Mouse (Mus musculus): ENCODE data around the gene Stard10. TPM values are rescaled to one million over a fixed set of nuclear protein-coding genes. Genes with fewer than 3 reads are reported as not detected.

Gene Stard10
- polyA plus RNA-seq, 1 experiment from 2014 or later = 79.5 TPM

GRCm38 (mm10) chr7:101360406-101360805 is 43.5 kb downstream of the Stard10 start:
- H3K9me3 ChIP-seq (replicated peaks) = no peaks in the 10 kb centered on the region
- no peaks in the 10 kb centered on the region for H3K27me3 ChIP-seq (replicated peaks)
- ATAC-seq = no peak
- peaks cover 54% of the 10 kb centered on the region for H3K4me1 ChIP-seq
- no peaks in the 10 kb centered on the region for H3K36me3 ChIP-seq
- WGBS (ENCODE audit: insufficient replicate concordance) = 42% methylated on average over 3 of the region's 3 CpGs
- H3K9ac ChIP-seq = no peak overlapping the region
- H3K27ac ChIP-seq = no peak overlapping the region
- no peak overlapping the region for H3K4me3 ChIP-seq
- no peak overlapping the region for H3K4me2 ChIP-seq

- no peak overlapping the region for H3K4me3 ChIP-seq
- peaks cover 50% of the 10 kb centered on the region for H3K4me1 ChIP-seq
- no peak overlapping the region; the same call in 1 of the 2 replicates for H3K27ac ChIP-seq
- 44% methylated on average over 4 of the region's 4 CpGs for WGBS (ENCODE audit: insufficient replicate concordance)
- H3K36me3 ChIP-seq = no peaks in the 10 kb centered on the region
- H3K4me2 ChIP-seq = no peak overlapping the region
- no peaks in the 10 kb centered on the region for H3K9me3 ChIP-seq (replicated peaks)
- no peak overlapping the region for H3K9ac ChIP-seq
- no peak for ATAC-seq
- H3K27me3 ChIP-seq (replicated peaks) = no peaks in the 10 kb centered on the region
Observed at GRCm38 (mm10) chr7:101361021-101361420, 44.1 kb downstream of the Stard10 start.

GRCm38 (mm10) chr7:101361767-101362166 is 44.9 kb downstream of the Stard10 start:
- Histone ChIP-seq H3K9me3 (replicated peaks) (no peaks in the 10 kb centered on the region), H3K4me1 (peaks cover 43% of the 10 kb centered on the region), H3K4me2 (no peak overlapping the region), H3K4me3 (no peak overlapping the region), H3K36me3 (no peaks in the 10 kb centered on the region), H3K27ac (peak overlapping the region; percentile 38), H3K9ac (no peak overlapping the region), H3K27me3 (replicated peaks) (no peaks in the 10 kb centered on the region)
- WGBS (ENCODE audit: insufficient replicate concordance) = 57% methylated on average over 4 of the region's 4 CpGs
- ATAC-seq = no peak

GRCm38 (mm10) chr7:101362791-101363191 is 45.9 kb downstream of the Stard10 start:
- Histone ChIP-seq H3K9ac (no peak overlapping the region), H3K27ac (peak overlapping the region; percentile 49; the same call in 1 of the 2 replicates), H3K4me3 (no peak overlapping the region), H3K4me2 (0 out of 2 replicates have a peak overlapping the region, but pooled peaks have one; percentile 2), H3K9me3 (replicated peaks) (no peaks in the 10 kb centered on the region), H3K4me1 (peaks cover 36% of the 10 kb centered on the region), H3K36me3 (no peaks in the 10 kb centered on the region), H3K27me3 (replicated peaks) (no peaks in the 10 kb centered on the region)
- 32% methylated on average over 5 of the region's 5 CpGs for WGBS (ENCODE audit: insufficient replicate concordance)
- ATAC-seq = peak; percentile 47

- no peaks in the 10 kb centered on the region for H3K9me3 ChIP-seq (replicated peaks)
- ATAC-seq = no peak
- 0 out of 2 replicates have a peak, but pooled peaks cover 4% of the 10 kb centered on the region for H3K36me3 ChIP-seq
- H3K27ac ChIP-seq = no peak overlapping the region; the same call in 1 of the 2 replicates
- peaks cover 34% of the 10 kb centered on the region for H3K4me1 ChIP-seq
- no peaks in the 10 kb centered on the region for H3K27me3 ChIP-seq (replicated peaks)
- no peak overlapping the region for H3K4me3 ChIP-seq
- H3K9ac ChIP-seq = no peak overlapping the region
- H3K4me2 ChIP-seq = no peak overlapping the region
- 73% methylated on average over 5 of the region's 5 CpGs for WGBS (ENCODE audit: insufficient replicate concordance)
Observed at GRCm38 (mm10) chr7:101363914-101364313, 47.0 kb downstream of the Stard10 start.

GRCm38 (mm10) chr7:101367901-101368852 is 51.3 kb downstream of the Stard10 start:
- Histone ChIP-seq H3K27ac (no peak overlapping the region), H3K4me2 (no peak overlapping the region), H3K4me1 (peaks cover 16% of the 10 kb centered on the region), H3K9ac (no peak overlapping the region), H3K9me3 (replicated peaks) (no peaks in the 10 kb centered on the region), H3K27me3 (replicated peaks) (no peaks in the 10 kb centered on the region), H3K36me3 (peaks cover 22% of the 10 kb centered on the region; the same call in 1 of the 2 replicates), H3K4me3 (no peak overlapping the region)
- 57% methylated on average over 11 of the region's 11 CpGs for WGBS (ENCODE audit: insufficient replicate concordance)
- no peak for ATAC-seq

GRCm38 (mm10) chr7:101369666-101370065 is 52.8 kb downstream of the Stard10 start:
- Histone ChIP-seq H3K27ac (no peak overlapping the region), H3K4me1 (peaks cover 3% of the 10 kb centered on the region; the same call in 1 of the 2 replicates)
- WGBS (ENCODE audit: insufficient replicate concordance) = 73% methylated on average over 7 of the region's 7 CpGs

GRCm38 (mm10) chr7:101373082-101373481 is 56.2 kb downstream of the Stard10 start:
- no peak overlapping the region for H3K4me2 ChIP-seq
- no peaks in the 10 kb centered on the region for H3K9me3 ChIP-seq (replicated peaks)
- no peaks in the 10 kb centered on the region for H3K27me3 ChIP-seq (replicated peaks)
- H3K4me1 ChIP-seq = peaks cover 12% of the 10 kb centered on the region
- H3K9ac ChIP-seq = no peak overlapping the region
- 0 out of 2 replicates have a peak, but pooled peaks have one; percentile 19 for ATAC-seq
- no peak overlapping the region for H3K27ac ChIP-seq
- no peak overlapping the region for H3K4me3 ChIP-seq
- H3K36me3 ChIP-seq = peaks cover 28% of the 10 kb centered on the region; the same call in 1 of the 2 replicates
- 85% methylated on average over 26 of the region's 26 CpGs for WGBS (ENCODE audit: insufficient replicate concordance)

More at GRCm38 (mm10) chr7:101369666-101370065, 52.8 kb downstream of the Stard10 start:
- H3K4me3 ChIP-seq = no peak overlapping the region
- no peak overlapping the region for H3K4me2 ChIP-seq
- no peak overlapping the region for H3K9ac ChIP-seq
- H3K9me3 ChIP-seq (replicated peaks) = no peaks in the 10 kb centered on the region
- H3K36me3 ChIP-seq = peaks cover 24% of the 10 kb centered on the region; the same call in 1 of the 2 replicates
- ATAC-seq = no peak
- H3K27me3 ChIP-seq (replicated peaks) = no peaks in the 10 kb centered on the region

- no peak for ATAC-seq
- no peak overlapping the region for H3K4me3 ChIP-seq
- H3K4me2 ChIP-seq = no peak overlapping the region
- H3K27ac ChIP-seq = no peak overlapping the region
- no peak overlapping the region for H3K9ac ChIP-seq
- peaks cover 23% of the 10 kb centered on the region for H3K4me1 ChIP-seq
- H3K36me3 ChIP-seq = peaks cover 22% of the 10 kb centered on the region; the same call in 1 of the 2 replicates
- H3K27me3 ChIP-seq (replicated peaks) = no peaks in the 10 kb centered on the region
- no peaks in the 10 kb centered on the region for H3K9me3 ChIP-seq (replicated peaks)
Observed at GRCm38 (mm10) chr7:101374155-101374554, 57.3 kb downstream of the Stard10 start.

GRCm38 (mm10) chr7:101376701-101377340 is 59.9 kb downstream of the Stard10 start:
- no peak for ATAC-seq

GRCm38 (mm10) chr7:101377741-101378262 is 60.9 kb downstream of the Stard10 start:
- Histone ChIP-seq H3K27me3 (replicated peaks) (no peaks in the 10 kb centered on the region), H3K9me3 (replicated peaks) (no peaks in the 10 kb centered on the region), H3K9ac (0 out of 2 replicates have a peak overlapping the region, but pooled peaks have one; percentile 12), H3K4me1 (peaks cover 37% of the 10 kb centered on the region), H3K27ac (peak overlapping the region; percentile 67), H3K4me3 (peak overlapping the region; percentile 34), H3K4me2 (peak overlapping the region; percentile 57), H3K36me3 (peaks cover 23% of the 10 kb centered on the region)
- 20% methylated on average over 7 of the region's 7 CpGs for WGBS (ENCODE audit: insufficient replicate concordance)
- ATAC-seq = peak; percentile 74

More at GRCm38 (mm10) chr7:101376701-101377340, 59.9 kb downstream of the Stard10 start:
- H3K4me1 ChIP-seq = peaks cover 33% of the 10 kb centered on the region
- peaks cover 23% of the 10 kb centered on the region for H3K36me3 ChIP-seq
- 0 out of 2 replicates have a peak overlapping the region, but pooled peaks have one; percentile 67 for H3K27ac ChIP-seq
- H3K9me3 ChIP-seq (replicated peaks) = no peaks in the 10 kb centered on the region
- H3K4me2 ChIP-seq = no peak overlapping the region
- no peak overlapping the region for H3K9ac ChIP-seq
- 74% methylated on average over 10 of the region's 10 CpGs for WGBS (ENCODE audit: insufficient replicate concordance)
- no peak overlapping the region for H3K4me3 ChIP-seq
- no peaks in the 10 kb centered on the region for H3K27me3 ChIP-seq (replicated peaks)
